Mouse (Mus musculus) kidney, embryonic 14.5 days (tissue): ENCODE measurements around the gene Pla2g4c. TPM values are rescaled to one million over a fixed set of nuclear protein-coding genes. Genes with fewer than 3 reads are reported as not detected.
"Not testable (repeated sequence)": the region's sequence is repeated elsewhere in the genome, so short reads cannot be mapped to it uniquely, and the experiment has no call there.

ENCODE experiments used
- ATAC-seq: fragments of 200-750 bp; cut with Nextera tagmentation; 2 replicates; pipeline ENCODE4 v1.8.0; 2017; ENCODE audit warnings: moderate number of reproducible peaks, mild to moderate bottlenecking, moderate TSS enrichment, moderate library complexity; ENCODE audit not compliant: low FRiP score, low TSS enrichment
- H3K27ac ChIP-seq: fragments of 300-500 bp; sonication (generic); 2 replicates; pipeline ENCODE4 v1.5.1; 2014; ENCODE audit warnings: low read depth, mild to moderate bottlenecking, low read length, moderate library complexity, mixed read lengths
- H3K27me3 ChIP-seq: fragments of 300-500 bp; sonication (generic); 2 replicates; pipeline ENCODE4 v1.6.1; 2014; ENCODE audit warnings: mild to moderate bottlenecking, low read length; ENCODE audit not compliant: control insufficient read depth, insufficient read depth
- H3K36me3 ChIP-seq: fragments of 300-500 bp; sonication (generic); 2 replicates; pipeline ENCODE4 v1.6.1; 2014; ENCODE audit warnings: low read length, mixed read lengths; ENCODE audit not compliant: control insufficient read depth, insufficient read depth
- H3K4me1 ChIP-seq: fragments of 300-500 bp; sonication (generic); 2 replicates; pipeline ENCODE4 v1.6.1; 2014; ENCODE audit warnings: low read length, mixed read lengths; ENCODE audit not compliant: control insufficient read depth, insufficient read depth
- H3K4me2 ChIP-seq: fragments of 300-500 bp; sonication (generic); replicated peaks from 2 replicates; pipeline ENCODE4 v1.6.1; 2014; ENCODE audit warnings: low read depth, mild to moderate bottlenecking, low read length
- H3K4me3 ChIP-seq: fragments of 300-500 bp; sonication (generic); 2 replicates; pipeline ENCODE4 v1.5.1; 2014; ENCODE audit warnings: mild to moderate bottlenecking, low read length
- H3K9ac ChIP-seq: fragments of 300-500 bp; sonication (generic); 2 replicates; pipeline ENCODE4 v1.6.1; 2014; ENCODE audit warnings: low read depth, mild to moderate bottlenecking, low read length, moderate library complexity
- H3K9me3 ChIP-seq: fragments of 300-500 bp; sonication (generic); 2 replicates; pipeline ENCODE4 v1.6.1; 2016; ENCODE audit warnings: low read length; ENCODE audit not compliant: control insufficient read depth
- WGBS: fragments of 180-500 bp; shearing (Covaris S2); extraction: QIAGEN DNeasy Blood & Tissue Kit; methylation state at CpG from one replicate; pipeline ENCODE4 v1.1.7; 2014; 5-methylcytosine and 5-hydroxymethylcytosine counted together
- polyA plus RNA-seq: library from polyadenylated mRNA; unstranded; fragments of >200 nt; fragmentation: Nextera tagmentation; extraction: Ambion mirVana; gene quantifications from 2 replicates; pipeline ENCODE4 v1.2.1, GENCODE M21; 2014

Pla2g4c gene
- 1.2 TPM in 2 replicates for polyA plus RNA-seq

GRCm38 (mm10) chr7:13324316-13324715 lies at the start of gene Pla2g4c:
TSS of gene Pla2g4c (plus strand) at chr7:13324655.
- Histone ChIP-seq H3K36me3 (no peaks in the 10 kb centered on the region), H3K9me3 (no peaks in the 10 kb centered on the region), H3K4me2 (no peak within 1 kb of the TSS), H3K27ac (no peak within 1 kb of the TSS), H3K9ac (no peak within 1 kb of the TSS), H3K4me3 (no peak within 1 kb of the TSS), H3K27me3 (no peaks in the 10 kb centered on the region), H3K4me1 (no peaks in the 10 kb centered on the region)
- 92% methylated on average over 2 of the region's 2 CpGs for WGBS
- ATAC-seq = no peak

DNA sequence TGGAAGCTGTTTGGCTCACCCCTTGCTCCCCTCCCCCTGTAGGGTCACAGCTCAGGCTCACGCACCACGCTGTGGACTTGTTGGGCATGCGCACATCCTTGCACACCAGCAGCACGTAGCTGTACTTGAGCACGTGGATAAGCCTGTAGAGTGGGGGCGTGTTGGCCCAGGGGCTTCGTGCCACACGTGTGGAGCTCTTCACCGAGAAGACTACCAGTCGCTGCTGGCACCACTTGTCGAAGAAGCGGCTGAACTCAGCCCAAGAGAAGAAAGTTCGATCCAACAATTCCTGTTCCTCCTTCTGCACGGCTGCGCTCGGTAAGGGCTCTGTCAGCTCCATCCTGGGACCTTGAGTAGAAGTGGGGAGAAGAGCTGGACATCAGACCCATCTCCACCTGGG lies 47.4 kb upstream of the Pla2g4c start, which contains the start of gene Lig1:
Gene Lig1, plus strand, starts transcription at position 203 of the 400 bp plus-strand sequence.
- no peak for ATAC-seq
- peak within 1 kb of the TSS; percentile 61 for H3K4me2 ChIP-seq
- H3K36me3 ChIP-seq = peaks cover 17% of the 10 kb centered on the region
- H3K9ac ChIP-seq = peak within 1 kb of the TSS; percentile 67
- H3K9me3 ChIP-seq = no peaks in the 10 kb centered on the region
- peak within 1 kb of the TSS; percentile 65 for H3K4me3 ChIP-seq
- H3K4me1 ChIP-seq = no peaks in the 10 kb centered on the region
- H3K27me3 ChIP-seq = no peaks in the 10 kb centered on the region
- H3K27ac ChIP-seq = peak within 1 kb of the TSS; percentile 78; the same call in 1 of the 2 replicates
- WGBS = 97% methylated on average over 16 of the region's 16 CpGs

- no peak for ATAC-seq
- 30% methylated on average over 2 of the region's 2 CpGs for WGBS
- peak overlapping the region; percentile 78; the same call in 1 of the 2 replicates for H3K27ac ChIP-seq
- H3K4me2 ChIP-seq = peak overlapping the region; percentile 61
- H3K9ac ChIP-seq = peak overlapping the region; percentile 67
- H3K9me3 ChIP-seq = no peaks in the 10 kb centered on the region
- peak overlapping the region; percentile 65 for H3K4me3 ChIP-seq
- no peaks in the 10 kb centered on the region for H3K27me3 ChIP-seq
- H3K36me3 ChIP-seq = peaks cover 24% of the 10 kb centered on the region
- H3K4me1 ChIP-seq = no peaks in the 10 kb centered on the region
Measured at GRCm38 (mm10) chr7:13277833-13278232, 46.6 kb upstream of the Pla2g4c start.

- Histone ChIP-seq H3K9ac (peak within 1 kb of the TSS; percentile 67), H3K9me3 (no peaks in the 10 kb centered on the region), H3K4me1 (no peaks in the 10 kb centered on the region), H3K27ac (peak within 1 kb of the TSS; percentile 78; the same call in 1 of the 2 replicates), H3K4me2 (peak within 1 kb of the TSS; percentile 61), H3K4me3 (peak within 1 kb of the TSS; percentile 65), H3K36me3 (peaks cover 26% of the 10 kb centered on the region), H3K27me3 (no peaks in the 10 kb centered on the region)
- under 1% methylated on average over 39 of the region's 39 CpGs for WGBS
- peak; percentile 98 for ATAC-seq
Measured at GRCm38 (mm10) chr7:13278308-13278891, 46.1 kb upstream of the Pla2g4c start, which contains the start of gene Zswim9. TSS of gene Zswim9 (minus strand) at chr7:13278721.

GRCm38 (mm10) chr7:13278957-13279356 lies 45.5 kb upstream of the Pla2g4c start:
- peak; percentile 66 for ATAC-seq
- peak overlapping the region; percentile 67; the same call in 1 of the 2 replicates for H3K9ac ChIP-seq
- H3K4me2 ChIP-seq, H3K27me3 ChIP-seq, H3K9me3 ChIP-seq, H3K4me1 ChIP-seq, H3K27ac ChIP-seq: not testable (repeated sequence)
- peak overlapping the region; percentile 65 for H3K4me3 ChIP-seq
- H3K36me3 ChIP-seq = peaks cover 27% of the 10 kb centered on the region
- WGBS = 0% methylated on average over 6 of the region's 29 CpGs

GRCm38 (mm10) chr7:13288621-13289020 lies 35.8 kb upstream of the Pla2g4c start:
- H3K4me1 ChIP-seq = no peaks in the 10 kb centered on the region
- H3K9ac ChIP-seq = no peak overlapping the region
- WGBS = 61% methylated on average over 5 of the region's 5 CpGs
- no peaks in the 10 kb centered on the region for H3K27me3 ChIP-seq
- H3K4me2 ChIP-seq = no peak overlapping the region
- no peak overlapping the region for H3K4me3 ChIP-seq
- H3K9me3 ChIP-seq = no peaks in the 10 kb centered on the region
- H3K27ac ChIP-seq = no peak overlapping the region
- ATAC-seq = 0 out of 2 replicates have a peak, but pooled peaks have one; percentile 57
- peaks cover 94% of the 10 kb centered on the region for H3K36me3 ChIP-seq

- Histone ChIP-seq H3K36me3 (peaks cover 96% of the 10 kb centered on the region), H3K9me3 (no peaks in the 10 kb centered on the region), H3K4me1 (no peaks in the 10 kb centered on the region), H3K4me3 (no peak overlapping the region), H3K27me3 (no peaks in the 10 kb centered on the region), H3K9ac (no peak overlapping the region), H3K27ac (no peak overlapping the region), H3K4me2 (no peak overlapping the region)
- whole genome bisulfite sequencing = 88% methylated on average over 1 of the region's 1 CpGs
- no peak for ATAC-seq
Measured at GRCm38 (mm10) chr7:13290041-13290675, 34.3 kb upstream of the Pla2g4c start.

DNA sequence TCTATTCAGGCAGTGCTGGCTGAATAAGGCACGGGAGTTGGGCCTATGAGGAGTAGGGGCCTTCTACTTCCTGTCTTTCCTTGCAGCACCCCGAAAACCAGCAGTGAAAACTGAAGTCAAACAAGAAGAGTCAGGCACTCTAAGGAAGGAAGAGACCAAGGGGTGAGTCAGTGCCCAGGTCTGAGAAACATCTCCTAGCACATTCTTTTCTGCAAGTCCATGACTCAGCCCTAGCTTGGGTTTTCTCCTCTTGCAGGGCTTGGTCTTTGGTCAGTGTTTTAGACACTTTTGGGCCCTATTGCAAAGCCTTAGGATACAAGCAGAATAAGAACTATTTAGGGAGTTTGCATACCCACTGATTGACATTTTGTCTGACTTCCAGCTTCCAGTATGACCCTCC lies 33.1 kb upstream of the Pla2g4c start:
- Histone ChIP-seq H3K4me1 (no peaks in the 10 kb centered on the region), H3K27me3 (no peaks in the 10 kb centered on the region), H3K9ac (no peak overlapping the region), H3K4me2 (no peak overlapping the region), H3K9me3 (no peaks in the 10 kb centered on the region), H3K4me3 (no peak overlapping the region), H3K36me3 (peaks cover 96% of the 10 kb centered on the region), H3K27ac (no peak overlapping the region)
- no peak for ATAC-seq
- 78% methylated on average over 2 of the region's 2 CpGs for WGBS
